Comparison of ENCODE assay signal across 17 mouse cellular contexts in the genomic region with DNA sequence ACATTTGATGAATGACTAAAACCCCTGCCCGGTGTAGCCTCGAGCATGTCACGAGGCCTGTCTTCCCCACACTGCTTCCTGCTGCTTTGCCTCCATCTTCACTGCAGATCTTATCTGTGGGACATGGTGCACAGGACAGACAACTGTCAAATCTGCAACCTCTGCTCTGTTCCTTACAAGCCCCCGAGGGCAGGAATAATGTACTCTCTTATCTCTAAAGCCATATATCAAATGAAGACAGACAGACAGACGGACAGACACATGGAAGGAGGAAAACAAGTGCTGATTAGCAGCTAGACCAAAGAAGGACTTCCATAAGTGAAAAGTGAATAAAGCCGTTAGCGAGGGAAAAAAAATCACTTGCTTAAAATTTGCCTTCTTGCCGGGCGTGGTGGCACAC.
"Had no signal": no experiment of that assay in that cellular context is flagged by ENCODE, and none has a peak within 500 bp of the region (broad histone marks: within the 10 kb centered on the region; RNA-seq: fewer than 3 reads in every experiment).

No protein-coding gene starts in this region.

- H3K4me2 ChIP-seq: lung, embryonic 15.5 days; midbrain, embryonic 11.5 days; midbrain, embryonic 13.5 days; midbrain, embryonic 15.5 days; neural tube, embryonic 12.5 days; stomach, embryonic 15.5 days had no signal

- H3K36me3 ChIP-seq: lung, embryonic 15.5 days; midbrain, embryonic 13.5 days; midbrain, embryonic 15.5 days; neural tube, embryonic 12.5 days; stomach, embryonic 15.5 days had no signal

- H3K9me3 ChIP-seq: lung, embryonic 15.5 days; midbrain, embryonic 13.5 days; midbrain, embryonic 15.5 days; neural tube, embryonic 12.5 days; stomach, embryonic 15.5 days had no signal

- ATAC-seq: liver, postnatal 0 days; lung, postnatal 0 days; midbrain, embryonic 13.5 days; midbrain, embryonic 15.5 days had no signal

- DNase-seq: liver, postnatal 0 days; lung, adult 2 months; lung, postnatal 14 days; lung, postnatal 36 days; right cerebral cortex, postnatal 14 days; thymus, postnatal 14 days; thymus, postnatal 36 days had no signal

- H3K27ac ChIP-seq: lung, embryonic 15.5 days; macrophage; midbrain, embryonic 13.5 days; midbrain, embryonic 15.5 days; neural tube, embryonic 12.5 days; stomach, embryonic 15.5 days; stomach, postnatal 0 days had no signal

- H3K4me1 ChIP-seq: lung, embryonic 15.5 days; megakaryocyte, embryonic 14.5 days; midbrain, embryonic 13.5 days; midbrain, embryonic 15.5 days; neural tube, embryonic 12.5 days; stomach, embryonic 15.5 days had no signal

- H3K9ac ChIP-seq: liver, postnatal 0 days; lung, embryonic 15.5 days; midbrain, embryonic 13.5 days; midbrain, embryonic 15.5 days; neural tube, embryonic 12.5 days; stomach, embryonic 15.5 days had no signal

- H3K27me3 ChIP-seq: lung, embryonic 15.5 days; midbrain, embryonic 13.5 days; midbrain, embryonic 15.5 days; neural tube, embryonic 12.5 days; stomach, embryonic 15.5 days had no signal

- H3K4me3 ChIP-seq: lung, embryonic 15.5 days; megakaryocyte, embryonic 14.5 days; midbrain, embryonic 13.5 days; midbrain, embryonic 15.5 days; neural tube, embryonic 12.5 days; stomach, embryonic 15.5 days had no signal
